Mouse (Mus musculus) testis, adult 2 months (tissue): ENCODE data around the gene Kitl. TPM values are rescaled to one million over a fixed set of nuclear protein-coding genes. Genes with fewer than 3 reads are reported as not detected.

Experiments
- H3K27ac ChIP-seq: fragments of 200-500 bp; 2 replicates; pipeline ENCODE4 v1.5.1; 2012; ENCODE audit warnings: low read depth, low read length; ENCODE audit not compliant: control insufficient read depth, insufficient read depth
- H3K27me3 ChIP-seq: fragments of 200-500 bp; 2 replicates; pipeline ENCODE4 v1.6.1; 2012; ENCODE audit warnings: mild to moderate bottlenecking, low read length, moderate library complexity; ENCODE audit not compliant: control insufficient read depth, insufficient read depth
- H3K36me3 ChIP-seq: fragments of 200-500 bp; 2 replicates; pipeline ENCODE4 v1.6.1; 2012; ENCODE audit warnings: mild to moderate bottlenecking, low read length; ENCODE audit not compliant: control insufficient read depth, insufficient read depth
- H3K4me1 ChIP-seq: fragments of 200-500 bp; 2 replicates; pipeline ENCODE4 v1.6.1; 2012; ENCODE audit warnings: low read length; ENCODE audit not compliant: control insufficient read depth, insufficient read depth
- H3K4me3 ChIP-seq: fragments of 200-500 bp; 2 replicates; pipeline ENCODE4 v1.5.1; 2012; ENCODE audit warnings: low read depth, mild to moderate bottlenecking, low read length, moderate library complexity, mixed read lengths; ENCODE audit not compliant: control insufficient read depth
- CTCF ChIP-seq: fragments of 200-500 bp; IDR thresholded peaks from 2 replicates; pipeline ENCODE4 v1.5.1; 2012; ENCODE audit warnings: low read depth, mild to moderate bottlenecking, inconsistent platforms, low read length, moderate library complexity; ENCODE audit not compliant: control insufficient read depth, insufficient read depth, insufficient replicate concordance
- POLR2A ChIP-seq: fragments of 200-500 bp; IDR thresholded peaks from 2 replicates; pipeline ENCODE4 v1.6.1; 2012; ENCODE audit warnings: low read depth, mild to moderate bottlenecking, inconsistent platforms, low read length, moderate library complexity; ENCODE audit not compliant: control insufficient read depth
- polyA plus RNA-seq: library from polyadenylated mRNA; depleted of rRNA; stranded (reverse); fragments of >200 nt; gene quantifications from 2 replicates; pipeline ENCODE4 v1.2.3, GENCODE M21; 2012

Kitl gene
- polyA plus RNA-seq, 1 experiment = 4.7 TPM

GRCm38 (mm10) chr10:100030385-100030784, 15.0 kb downstream of the Kitl start:
- TF ChIP-seq POLR2A = no peak
- no peak for TF ChIP-seq CTCF
- no peak overlapping the region for H3K4me3 ChIP-seq
- H3K27ac ChIP-seq = no peak overlapping the region
- H3K4me1 ChIP-seq = no peaks in the 10 kb centered on the region; the same call in 1 of the 2 replicates
- H3K27me3 ChIP-seq = no peaks in the 10 kb centered on the region
- no peaks in the 10 kb centered on the region for H3K36me3 ChIP-seq

GRCm38 (mm10) chr10:100030980-100031516, 15.6 kb downstream of the Kitl start:
- no peak for TF ChIP-seq POLR2A
- no peak for TF ChIP-seq CTCF
- Histone ChIP-seq H3K27me3 (no peaks in the 10 kb centered on the region), H3K4me3 (no peak overlapping the region), H3K4me1 (no peaks in the 10 kb centered on the region), H3K36me3 (no peaks in the 10 kb centered on the region), H3K27ac (no peak overlapping the region)

- no peaks in the 10 kb centered on the region for H3K36me3 ChIP-seq
- H3K4me1 ChIP-seq = no peaks in the 10 kb centered on the region
- H3K27me3 ChIP-seq = no peaks in the 10 kb centered on the region
- H3K4me3 ChIP-seq = no peak overlapping the region
- H3K27ac ChIP-seq = no peak overlapping the region
- TF ChIP-seq CTCF (no peak), POLR2A (no peak)
Observed at GRCm38 (mm10) chr10:100031631-100032030, 16.2 kb downstream of the Kitl start.

- no peak overlapping the region for H3K27ac ChIP-seq
- H3K4me1 ChIP-seq = no peaks in the 10 kb centered on the region
- no peaks in the 10 kb centered on the region for H3K36me3 ChIP-seq
- H3K4me3 ChIP-seq = no peak overlapping the region
- TF ChIP-seq POLR2A (no peak), CTCF (no peak)
- H3K27me3 ChIP-seq = no peaks in the 10 kb centered on the region
Observed at GRCm38 (mm10) chr10:100032566-100032965, 17.1 kb downstream of the Kitl start.

GRCm38 (mm10) chr10:100036021-100036420, 20.6 kb downstream of the Kitl start:
- H3K27me3 ChIP-seq = no peaks in the 10 kb centered on the region
- no peak overlapping the region for H3K27ac ChIP-seq
- peaks cover 8% of the 10 kb centered on the region for H3K4me1 ChIP-seq
- no peak for TF ChIP-seq POLR2A
- TF ChIP-seq CTCF = no peak
- no peaks in the 10 kb centered on the region for H3K36me3 ChIP-seq
- no peak overlapping the region for H3K4me3 ChIP-seq

- H3K36me3 ChIP-seq = no peaks in the 10 kb centered on the region
- peaks cover 8% of the 10 kb centered on the region for H3K4me1 ChIP-seq
- H3K27ac ChIP-seq = no peak overlapping the region; the same call in 1 of the 2 replicates
- TF ChIP-seq CTCF (no peak), POLR2A (no peak)
- no peaks in the 10 kb centered on the region for H3K27me3 ChIP-seq
- H3K4me3 ChIP-seq = no peak overlapping the region; the same call in 1 of the 2 replicates
Observed at GRCm38 (mm10) chr10:100038342-100038898, 23.0 kb downstream of the Kitl start.

GRCm38 (mm10) chr10:100038994-100039393, 23.6 kb downstream of the Kitl start:
- peaks cover 8% of the 10 kb centered on the region for H3K4me1 ChIP-seq
- H3K27me3 ChIP-seq = no peaks in the 10 kb centered on the region
- no peaks in the 10 kb centered on the region for H3K36me3 ChIP-seq
- no peak overlapping the region for H3K27ac ChIP-seq
- TF ChIP-seq POLR2A (no peak), CTCF (no peak)
- H3K4me3 ChIP-seq = no peak overlapping the region
